19 mouse cellular contexts compared by ENCODE assay signal in the genomic region with DNA sequence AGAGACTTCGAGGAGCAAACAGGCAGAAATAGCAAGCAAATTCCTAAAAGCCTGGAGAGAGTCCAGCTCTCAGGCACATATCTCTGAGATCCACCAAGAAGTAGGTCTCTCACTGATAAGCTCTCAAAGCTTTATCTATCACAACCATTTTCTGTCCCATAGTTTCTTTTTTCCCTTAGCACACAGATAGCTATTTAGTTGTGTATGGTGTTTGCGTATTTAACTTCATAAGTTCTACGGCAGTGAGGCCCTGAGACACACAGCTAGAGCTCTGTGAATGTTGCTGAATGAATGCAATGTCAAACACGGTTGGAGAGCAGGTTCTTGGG.
DNase-seq lines count a peak whose midpoint lies in the region; ATAC-seq and TF ChIP-seq lines count a peak whose summit lies in the region.
"Had no signal": no experiment of that assay in that cellular context is flagged by ENCODE, and none has a peak within 500 bp of the region (broad histone marks: within the 10 kb centered on the region; RNA-seq: fewer than 3 reads in every experiment).

No protein-coding gene starts in this region.

- peak overlapping the region; percentile 26; the same call in 1 of the 2 replicates for H3K27ac ChIP-seq in heart, embryonic 15.5 days
- peak overlapping the region; percentile 89 for H3K27ac ChIP-seq in liver, embryonic 13.5 days
- H3K27ac ChIP-seq: forebrain, embryonic 13.5 days; hindbrain, embryonic 14.5 days; intestine, embryonic 15.5 days; midbrain, embryonic 10.5 days had no signal

- no peaks in the 10 kb centered on the region for H3K36me3 ChIP-seq in heart, embryonic 15.5 days
- H3K36me3 ChIP-seq in liver, embryonic 13.5 days, result no peaks in the 10 kb centered on the region
- H3K36me3 ChIP-seq in myocyte (ENCODE audit: control insufficient read depth, insufficient read depth), result no peaks in the 10 kb centered on the region
- H3K36me3 ChIP-seq: intestine, embryonic 15.5 days; midbrain, embryonic 10.5 days had no signal

- TF ChIP-seq POLR2A in myocyte (IDR thresholded peaks at IDR 0.05; ENCODE audit: insufficient read length, low read depth), result no peak

- H3K4me1 ChIP-seq in heart, embryonic 15.5 days (replicated peaks), result peaks cover 77% of the 10 kb centered on the region
- peaks cover 76% of the 10 kb centered on the region for H3K4me1 ChIP-seq in liver, embryonic 13.5 days (replicated peaks)

- no peaks in the 10 kb centered on the region for H3K9me3 ChIP-seq in heart, embryonic 15.5 days (replicated peaks)
- H3K9me3 ChIP-seq in liver, embryonic 13.5 days (replicated peaks), result no peaks in the 10 kb centered on the region
- H3K9me3 ChIP-seq: forebrain, embryonic 13.5 days; intestine, embryonic 15.5 days; midbrain, embryonic 10.5 days had no signal

- H3K27me3 ChIP-seq in heart, embryonic 15.5 days, result no peaks in the 10 kb centered on the region
- no peaks in the 10 kb centered on the region for H3K27me3 ChIP-seq in liver, embryonic 13.5 days
- H3K27me3 ChIP-seq in myocyte (ENCODE audit: control insufficient read depth, insufficient read depth, insufficient read length), result no peaks in the 10 kb centered on the region
- H3K27me3 ChIP-seq: forebrain, embryonic 13.5 days; intestine, embryonic 15.5 days had no signal

- WGBS in heart, embryonic 15.5 days, result 59% methylated on average over 4 of the region's 4 CpGs
- WGBS in liver, embryonic 13.5 days (ENCODE audit: insufficient replicate concordance), result 15% methylated on average over 4 of the region's 4 CpGs

- DNase-seq in heart, postnatal 36 days, result no peak
- DNase-seq in c-Kit-positive CD71-positive TER-119-negative erythroid progenitor cells, embryonic 14.5 days (ENCODE audit: low read depth), result peak; percentile 48
- no peak for DNase-seq in liver, embryonic 13.5 days
- no peak for DNase-seq in spleen, adult 18-20 months
- DNase-seq in embryo, embryonic 11 days, result no peak
- DNase-seq: adrenal gland, postnatal 14 days; cerebellum, adult 9-11 months; heart, postnatal 10 days; kidney, postnatal 4 days; left cerebral cortex, postnatal 4 days; lung, adult 2 months; right cerebral cortex, postnatal 14 days; thymus, postnatal 14 days had no signal

- intact Hi-C loops in heart, postnatal 36 days (cut with DNase I), result loop anchor here (1.0 to 5.0 kb wide), 2 partner anchors 33 to 78 kb away; a partner anchor contains a TSS

- no peak overlapping the region for H3ac ChIP-seq in myocyte (ENCODE audit: control insufficient read depth, insufficient read length)

- no peak overlapping the region for H3K4me2 ChIP-seq in heart, embryonic 15.5 days
- H3K4me2 ChIP-seq in liver, embryonic 13.5 days, result peak overlapping the region; percentile 62
- H3K4me2 ChIP-seq in myocyte (ENCODE audit: low read depth), result peak overlapping the region; percentile 45
- H3K4me2 ChIP-seq: forebrain, embryonic 13.5 days; hindbrain, embryonic 14.5 days; intestine, embryonic 15.5 days had no signal

- ATAC-seq in heart, embryonic 15.5 days (replicated peaks; ENCODE audit: insufficient number of reproducible peaks, insufficient read depth, low FRiP score, low read depth), result no peak
- peak; percentile 87 for ATAC-seq in liver, embryonic 13.5 days (ENCODE audit: low read depth)
- ATAC-seq: forebrain, embryonic 13.5 days; intestine, embryonic 15.5 days had no signal

- peaks cover 45% of the 10 kb centered on the region for H3K79me2 ChIP-seq in myocyte (ENCODE audit: control insufficient read depth, insufficient read depth)

- H3K4me3 ChIP-seq in heart, embryonic 15.5 days, result no peak overlapping the region
- H3K4me3 ChIP-seq in liver, embryonic 13.5 days (replicated peaks), result peak overlapping the region; percentile 19
- H3K4me3 ChIP-seq in myocyte, result no peak overlapping the region
- H3K4me3 ChIP-seq: forebrain, embryonic 13.5 days; intestine, embryonic 15.5 days; midbrain, embryonic 10.5 days had no signal

- no peak overlapping the region for H3K9ac ChIP-seq in heart, embryonic 15.5 days
- H3K9ac ChIP-seq in liver, embryonic 13.5 days, result peak overlapping the region; percentile 42
- H3K9ac ChIP-seq: forebrain, embryonic 13.5 days; hindbrain, embryonic 14.5 days; intestine, embryonic 15.5 days had no signal

TF ChIP-seq in myocyte, 11 proteins besides CTCF, POLR2A, EP300 and RAD21:
- no peak for TF ChIP-seq CEBPB (IDR thresholded peaks at IDR 0.05; ENCODE audit: insufficient read depth, poor library complexity, severe bottlenecking)
- no peak for TF ChIP-seq E2F4 (IDR thresholded peaks at IDR 0.05; ENCODE audit: insufficient read depth)
- no peak for TF ChIP-seq TCF3 (IDR thresholded peaks at IDR 0.05; ENCODE audit: insufficient read length, low read depth)
- no peak for TF ChIP-seq MAX (IDR thresholded peaks at IDR 0.05; ENCODE audit: low read depth)
- TF ChIP-seq POLR2AphosphoS2 (IDR thresholded peaks at IDR 0.05; ENCODE audit: insufficient read length, low read depth), result no peak
- no peak for TF ChIP-seq SRF (IDR thresholded peaks at IDR 0.05; ENCODE audit: control insufficient read depth, insufficient read length, low read depth)
- no peak for TF ChIP-seq MYOG (IDR thresholded peaks at IDR 0.05; ENCODE audit: control insufficient read depth in 1 of 3, insufficient read depth in 1 of 3, insufficient read length in 2 of 3, low read depth in 2 of 3)
- no peak for TF ChIP-seq TCF12 (IDR thresholded peaks at IDR 0.05; ENCODE audit: insufficient read depth, poor library complexity, severe bottlenecking)
- TF ChIP-seq USF1 (IDR thresholded peaks at IDR 0.05; ENCODE audit: low read depth), result no peak
- TF ChIP-seq REST (IDR thresholded peaks at IDR 0.05; ENCODE audit: insufficient read depth, insufficient read length), result no peak
- no peak for TF ChIP-seq MYOD1 (IDR thresholded peaks at IDR 0.05; ENCODE audit: control insufficient read depth in 1 of 3, insufficient read length in 2 of 3, low read depth in 2 of 3)
